Mouse (Mus musculus) gastrocnemius, postnatal 4 days (tissue): ENCODE results near the gene Ryr2. TPM values are rescaled to one million over a fixed set of nuclear protein-coding genes. Genes with fewer than 3 reads are reported as not detected.
"Not testable (repeated sequence)": the region's sequence is repeated elsewhere in the genome, so short reads cannot be mapped to it uniquely, and the experiment has no call there.

Experiments used
- DNase-seq, 2 experiments: peaks; one replicate each; pipeline ENCODE4 v3.0.0; 2021 to 2022; ENCODE audit warnings: low spot score in 2 of 2, mixed read lengths in 2 of 2
- total RNA-seq, 2 experiments: library from RNA; stranded (reverse); gene quantifications; 2 replicates each; pipeline ENCODE4 v1.2.3; 2021

The Ryr2 gene
- total RNA-seq, 2 experiments from 2014 or later, result 0.47 to 0.88 TPM

GRCm38 (mm10) chr13:11958271-11958670 lies 148.5 kb downstream of the Ryr2 start:
- no peak for DNase-seq

GRCm38 (mm10) chr13:11951951-11952350 lies 154.8 kb downstream of the Ryr2 start:
- no peak for DNase-seq

- DNase-seq, result no peak
Observed at GRCm38 (mm10) chr13:11945740-11946139, 161.0 kb downstream of the Ryr2 start.

- no peak for DNase-seq
Observed at GRCm38 (mm10) chr13:11941724-11942123, 165.0 kb downstream of the Ryr2 start.

- not testable (repeated sequence) for DNase-seq
Observed at GRCm38 (mm10) chr13:11934297-11935060, 172.3 kb downstream of the Ryr2 start.

GRCm38 (mm10) chr13:11933334-11933733 lies 173.4 kb downstream of the Ryr2 start:
- DNase-seq, result no peak

- no peak for DNase-seq
Observed at GRCm38 (mm10) chr13:11928709-11929108, 178.0 kb downstream of the Ryr2 start.

- no peak for DNase-seq
Observed at GRCm38 (mm10) chr13:11927727-11928126, 179.0 kb downstream of the Ryr2 start.

GRCm38 (mm10) chr13:11926720-11927500 lies 179.8 kb downstream of the Ryr2 start:
- no peak for DNase-seq

- DNase-seq, result no peak
Observed at GRCm38 (mm10) chr13:11926215-11926614, 180.5 kb downstream of the Ryr2 start.

- no peak for DNase-seq
Observed at GRCm38 (mm10) chr13:11924732-11925131, 182.0 kb downstream of the Ryr2 start.

GRCm38 (mm10) chr13:11920495-11920894 lies 186.2 kb downstream of the Ryr2 start:
- no peak for DNase-seq

GRCm38 (mm10) chr13:11919448-11919847 lies 187.3 kb downstream of the Ryr2 start:
- DNase-seq, result no peak

GRCm38 (mm10) chr13:11915619-11916018 lies 191.1 kb downstream of the Ryr2 start:
- no peak for DNase-seq

- DNase-seq, result no peak
Observed at GRCm38 (mm10) chr13:11914682-11915081, 192.1 kb downstream of the Ryr2 start.

GRCm38 (mm10) chr13:11912208-11912607 lies 194.5 kb downstream of the Ryr2 start:
- no peak for DNase-seq

GRCm38 (mm10) chr13:11908123-11908522 lies 198.6 kb downstream of the Ryr2 start:
- DNase-seq, result no peak

- no peak for DNase-seq
Observed at GRCm38 (mm10) chr13:11905126-11905525, 201.6 kb downstream of the Ryr2 start.

GRCm38 (mm10) chr13:11903272-11903671 lies 203.5 kb downstream of the Ryr2 start:
- no peak for DNase-seq

GRCm38 (mm10) chr13:11902856-11903255 lies 203.9 kb downstream of the Ryr2 start:
- no peak for DNase-seq

- no peak for DNase-seq
Observed at GRCm38 (mm10) chr13:11900631-11901030, 206.1 kb downstream of the Ryr2 start.

GRCm38 (mm10) chr13:11895631-11896030 lies 211.1 kb downstream of the Ryr2 start:
- DNase-seq, result no peak
